In genomic region chr2:110564673-110565627, GRCm38 (mm10) we compare ENCODE assay signal across 9 mouse cellular contexts. TPM values are rescaled to one million over a fixed set of nuclear protein-coding genes. Genes with fewer than 3 reads are reported as not detected.
A peak's percentile ranks its signal among the peaks of the same experiment; 100 is the strongest.
DNase-seq lines count a peak whose midpoint lies in the region; ATAC-seq and TF ChIP-seq lines count a peak whose summit lies in the region.
"Had no signal": no experiment of that assay in that cellular context is flagged by ENCODE, and none has a peak within 500 bp of the region (broad histone marks: within the 10 kb centered on the region; RNA-seq: fewer than 3 reads in every experiment).

No protein-coding gene starts in this region.

- no peaks in the 10 kb centered on the region for H3K9me3 ChIP-seq in forebrain, embryonic 12.5 days
- no peaks in the 10 kb centered on the region for H3K9me3 ChIP-seq in liver, embryonic 14.5 days (ENCODE audit: control insufficient read depth, low read length)

- no peak for TF ChIP-seq EP300 in liver, embryonic 14.5 days (IDR thresholded peaks at IDR 0.05; ENCODE audit: low read depth)

- no peaks in the 10 kb centered on the region for H3K27me3 ChIP-seq in forebrain, embryonic 12.5 days
- H3K27me3 ChIP-seq in liver, embryonic 14.5 days (ENCODE audit: control insufficient read depth, insufficient read depth, low read length) = no peaks in the 10 kb centered on the region

- WGBS in forebrain, embryonic 12.5 days = 39% methylated on average over 5 of the region's 5 CpGs
- WGBS in large intestine, adult 2 months = 36% methylated on average over 5 of the region's 5 CpGs
- 25% methylated on average over 5 of the region's 5 CpGs for WGBS in liver, embryonic 14.5 days (ENCODE audit: insufficient replicate concordance)

- intact Hi-C loops in heart, postnatal 25 days (cut with DNase I) = loop anchor here (1.0 to 10.0 kb wide), 3 partner anchors 336 to 660 kb away; no protein-coding TSS in a partner anchor

- no peaks in the 10 kb centered on the region for H3K4me1 ChIP-seq in forebrain, embryonic 12.5 days
- no peaks in the 10 kb centered on the region for H3K4me1 ChIP-seq in liver, embryonic 14.5 days (replicated peaks; ENCODE audit: control insufficient read depth in 2 of 2, insufficient read depth in 2 of 2, low read length in 1 of 2)

- H3K36me3 ChIP-seq in forebrain, embryonic 12.5 days (replicated peaks) = no peaks in the 10 kb centered on the region
- no peaks in the 10 kb centered on the region for H3K36me3 ChIP-seq in liver, embryonic 14.5 days (replicated peaks; ENCODE audit: control insufficient read depth, insufficient read depth, low read depth)

- DNase-seq in ES-CJ7 (ENCODE audit: low read depth, low spot score) = peak; percentile 55
- DNase-seq in c-Kit-positive CD71-negative TER-119-negative erythroid progenitor cells, embryonic 14.5 days (ENCODE audit: low read depth) = peak; percentile 32
- DNase-seq in heart, postnatal 25 days (ENCODE audit: low spot score) = peak; percentile 1
- DNase-seq in large intestine, adult 2 months (ENCODE audit: low read depth, low spot score) = peak; percentile 31
- DNase-seq in liver, embryonic 14.5 days (ENCODE audit: low read depth in 3 of 3, low spot score in 3 of 3) = peak; percentile 4 to 17 (median 9)
- peak; percentile 4 for DNase-seq in ovary, adult 18-20 months (ENCODE audit: low spot score)
- no peak for DNase-seq in thymus, adult 18-20 months

- TF ChIP-seq CTCF in liver, embryonic 14.5 days (IDR thresholded peaks at IDR 0.05; ENCODE audit: low read depth) = peak; percentile 52; the same call in 1 of the 2 replicates

- H3K4me2 ChIP-seq in forebrain, embryonic 12.5 days = no peak overlapping the region
- H3K4me2 ChIP-seq in liver, embryonic 14.5 days (ENCODE audit: low read depth) = no peak overlapping the region

- H3K27ac ChIP-seq in forebrain, embryonic 12.5 days = no peak overlapping the region
- no peak overlapping the region for H3K27ac ChIP-seq in liver, embryonic 14.5 days

- peak; percentile 89 for ATAC-seq in forebrain, embryonic 12.5 days (ENCODE audit: low FRiP score)
- ATAC-seq in liver, embryonic 14.5 days (ENCODE audit: insufficient read depth) = no peak

- H3K4me3 ChIP-seq in forebrain, embryonic 12.5 days (replicated peaks) = no peak overlapping the region
- no peak overlapping the region for H3K4me3 ChIP-seq in liver, embryonic 14.5 days (ENCODE audit: insufficient read depth in 1 of 2, low read depth in 2 of 2, low read length in 2 of 2)

- H3K9ac ChIP-seq in forebrain, embryonic 12.5 days = no peak overlapping the region
- H3K9ac ChIP-seq in liver, embryonic 14.5 days (replicated peaks) = no peak overlapping the region

RNA-seq across cellular contexts. Expression of gene Slc5a12, which starts 32.1 kb away (rescaled TPM):
- polyA plus RNA-seq in forebrain, embryonic 12.5 days (2016; fragmentation: Nextera tagmentation; extraction: Ambion mirVana) = not detected in 2 replicates
- total RNA-seq in heart, postnatal 25 days (2021) = not detected
- polyA plus RNA-seq in large intestine, adult 2 months (2012; rRNA removed) = 1.9 and 28.8 TPM in 2 replicates
- not detected in 2 replicates for polyA plus RNA-seq in liver, embryonic 14.5 days (2012; rRNA removed)
- not detected in 2 replicates for polyA plus RNA-seq in liver, embryonic 14.5 days (2014; fragmentation: Nextera tagmentation; extraction: Ambion mirVana)
- total RNA-seq: gastrocnemius, postnatal 36 days had no signal

Comparison
In these comparisons a context has a peak if more than half of its experiments do, and no peak if none do; other contexts are left out.
1. DNase-seq: peak in ES-CJ7 (single experiment), c-Kit-positive CD71-negative TER-119-negative erythroid progenitor cells, embryonic 14.5 days (single experiment), heart, postnatal 25 days (single experiment), large intestine, adult 2 months (single experiment), liver, embryonic 14.5 days (3 of 3) and ovary, adult 18-20 months (single experiment); none in thymus, adult 18-20 months (0 of 2).